Mouse (Mus musculus) ES-Bruce4 (cell line): Measurements from ENCODE around the gene Lrpap1.

Experiments
- CTCF ChIP-seq: IDR thresholded peaks from one replicate; pipeline ENCODE4 v1.8.1; 2011; ENCODE audit warnings: low read depth, low read length
- EP300 ChIP-seq: IDR thresholded peaks from 2 replicates; pipeline ENCODE4 v1.6.1; 2011; ENCODE audit warnings: low read depth, low read length; ENCODE audit not compliant: insufficient read depth

- TF ChIP-seq CTCF (no peak), EP300 (no peak)
Measured at GRCm38 (mm10) chr5:35149526-35149925, 44.0 kb upstream of the Lrpap1 start.
